Mouse (Mus musculus): Measurements from ENCODE around the gene Olfr448.

GRCm38 (mm10) chr6:42860222-42860819 is 29.9 kb upstream of the Olfr448 start:
- no peak for TF ChIP-seq POLR2A (IDR thresholded peaks at IDR 0.05; ENCODE audit: insufficient read depth, low read length)
- TF ChIP-seq CTCF (IDR thresholded peaks at IDR 0.05; ENCODE audit: low read depth, low read length), result no peak
- no peak for TF ChIP-seq EP300 (IDR thresholded peaks at IDR 0.05; ENCODE audit: insufficient read depth, low read depth, low read length)

Data from ES-Bruce4 (cell line).